Mouse (Mus musculus): ENCODE results near the gene Rhpn2. TPM values are rescaled to one million over a fixed set of nuclear protein-coding genes. Genes with fewer than 3 reads are reported as not detected.

Gene Rhpn2
- polyA plus RNA-seq, 1 experiment, result 7.5 TPM

DNA sequence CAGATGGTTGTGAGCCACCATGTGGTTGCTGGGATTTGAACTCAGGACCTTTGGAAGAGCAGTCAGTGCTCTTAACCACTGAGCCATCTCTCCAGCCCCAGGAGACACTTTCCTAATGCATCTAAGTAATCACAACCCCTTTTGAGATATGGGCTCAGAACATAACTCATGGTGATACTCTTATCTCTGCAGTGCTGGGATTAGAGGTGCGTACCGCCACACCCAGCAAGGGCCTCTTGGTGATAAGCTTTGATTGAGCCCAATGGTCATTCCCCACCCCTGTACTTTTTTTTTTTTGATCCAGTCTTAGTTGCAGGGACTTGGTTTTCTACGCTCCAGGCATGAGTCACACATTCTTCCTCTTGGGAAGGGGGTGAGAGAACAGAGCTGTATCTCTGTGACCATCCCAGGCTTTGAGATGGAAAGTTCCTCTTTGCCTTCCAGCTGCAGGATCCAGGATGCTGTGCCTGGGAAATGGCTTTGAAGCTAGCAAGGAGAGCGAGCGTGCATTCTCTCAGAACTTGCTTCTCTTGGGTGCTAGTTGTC, 10.9 kb downstream of the Rhpn2 start:
- no peak overlapping the region for H3K4me3 ChIP-seq (replicated peaks; ENCODE audit: extremely low read depth, low read depth, low read length)
- 82% methylated on average over 5 of the region's 5 CpGs for WGBS
- DNase-seq, result no peak
- H3K4me1 ChIP-seq (ENCODE audit: control insufficient read depth, insufficient read depth, low read length), result peaks cover 3% of the 10 kb centered on the region; the same call in 1 of the 2 replicates
- TF ChIP-seq POLR2A (IDR thresholded peaks at IDR 0.05; ENCODE audit: borderline replicate concordance, extremely low read depth, low read depth, low read length) (no peak), CTCF (IDR thresholded peaks at IDR 0.05; ENCODE audit: insufficient read depth, low read length) (no peak)

DNA sequence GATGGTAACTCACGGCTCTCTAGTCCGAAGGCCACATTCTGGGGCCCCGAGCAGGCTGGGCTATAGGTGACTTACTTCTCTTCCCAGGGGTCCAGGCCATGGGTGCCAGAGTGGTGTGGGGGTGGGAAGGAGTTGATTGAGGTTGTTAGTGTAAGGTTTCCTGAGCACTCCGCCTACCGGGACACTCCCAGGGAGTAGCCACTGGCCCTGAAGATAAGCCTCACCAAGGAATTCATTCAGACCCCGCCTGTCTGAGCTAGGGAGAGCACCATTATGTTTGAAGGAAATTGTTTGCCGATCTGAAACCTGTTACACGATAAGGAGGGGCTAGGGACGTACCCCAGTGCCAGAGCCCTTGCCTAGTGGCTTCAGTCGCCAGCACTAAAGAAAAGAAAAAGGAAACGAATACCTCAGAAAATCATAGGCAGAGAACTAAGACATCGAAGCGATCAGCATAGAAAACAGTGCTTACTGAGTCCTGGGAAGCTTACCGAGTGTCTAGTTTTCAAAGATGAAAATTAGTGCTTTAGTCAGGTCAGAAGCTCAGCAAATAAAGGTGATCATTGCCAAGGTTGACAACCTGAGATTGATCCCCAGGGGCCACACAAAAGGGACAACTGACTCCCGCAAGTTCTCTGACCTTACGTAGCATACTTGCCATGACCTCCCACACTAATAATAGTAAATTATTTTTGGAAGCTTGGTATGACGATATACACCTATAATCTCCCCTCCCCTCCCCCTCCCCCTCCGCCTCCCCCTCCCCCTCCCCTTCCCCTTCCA, 14.1 kb downstream of the Rhpn2 start:
- WGBS, result 46% methylated on average over 18 of the region's 18 CpGs
- no peak for DNase-seq
- no peak for TF ChIP-seq POLR2A (IDR thresholded peaks at IDR 0.05; ENCODE audit: borderline replicate concordance, extremely low read depth, low read depth, low read length)
- TF ChIP-seq CTCF (IDR thresholded peaks at IDR 0.05; ENCODE audit: insufficient read depth, low read length), result no peak
- Histone ChIP-seq H3K4me3 (replicated peaks; ENCODE audit: extremely low read depth, low read depth, low read length) (no peak overlapping the region), H3K4me1 (ENCODE audit: control insufficient read depth, insufficient read depth, low read length) (peaks cover 3% of the 10 kb centered on the region; the same call in 1 of the 2 replicates)

DNA sequence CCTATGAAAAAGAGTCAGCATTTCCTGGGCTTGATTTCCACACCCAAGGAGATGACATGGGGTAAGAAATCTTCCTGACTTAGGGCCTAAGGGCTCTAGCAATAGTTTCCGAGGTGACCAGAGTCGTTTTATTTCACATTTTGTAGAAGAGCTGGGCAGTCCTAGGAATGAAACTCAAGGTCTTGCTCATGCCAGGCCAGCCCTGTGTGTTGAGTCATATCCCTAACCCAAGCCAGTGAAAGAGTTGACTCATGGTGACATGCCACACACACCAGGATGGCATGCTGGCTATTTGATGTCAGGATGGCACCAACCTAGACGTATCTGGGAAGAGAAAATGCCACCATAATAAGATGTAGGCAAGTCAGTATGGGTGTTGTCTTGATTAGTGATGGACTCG, 15.1 kb downstream of the Rhpn2 start:
- WGBS, result 88% methylated on average over 4 of the region's 4 CpGs
- no peak for TF ChIP-seq CTCF (IDR thresholded peaks at IDR 0.05; ENCODE audit: insufficient read depth, low read length)
- no peak for TF ChIP-seq POLR2A (IDR thresholded peaks at IDR 0.05; ENCODE audit: borderline replicate concordance, extremely low read depth, low read depth, low read length)
- H3K4me3 ChIP-seq (replicated peaks; ENCODE audit: extremely low read depth, low read depth, low read length), result no peak overlapping the region
- no peak for DNase-seq
- peaks cover 3% of the 10 kb centered on the region; the same call in 1 of the 2 replicates for H3K4me1 ChIP-seq (ENCODE audit: control insufficient read depth, insufficient read depth, low read length)

DNA sequence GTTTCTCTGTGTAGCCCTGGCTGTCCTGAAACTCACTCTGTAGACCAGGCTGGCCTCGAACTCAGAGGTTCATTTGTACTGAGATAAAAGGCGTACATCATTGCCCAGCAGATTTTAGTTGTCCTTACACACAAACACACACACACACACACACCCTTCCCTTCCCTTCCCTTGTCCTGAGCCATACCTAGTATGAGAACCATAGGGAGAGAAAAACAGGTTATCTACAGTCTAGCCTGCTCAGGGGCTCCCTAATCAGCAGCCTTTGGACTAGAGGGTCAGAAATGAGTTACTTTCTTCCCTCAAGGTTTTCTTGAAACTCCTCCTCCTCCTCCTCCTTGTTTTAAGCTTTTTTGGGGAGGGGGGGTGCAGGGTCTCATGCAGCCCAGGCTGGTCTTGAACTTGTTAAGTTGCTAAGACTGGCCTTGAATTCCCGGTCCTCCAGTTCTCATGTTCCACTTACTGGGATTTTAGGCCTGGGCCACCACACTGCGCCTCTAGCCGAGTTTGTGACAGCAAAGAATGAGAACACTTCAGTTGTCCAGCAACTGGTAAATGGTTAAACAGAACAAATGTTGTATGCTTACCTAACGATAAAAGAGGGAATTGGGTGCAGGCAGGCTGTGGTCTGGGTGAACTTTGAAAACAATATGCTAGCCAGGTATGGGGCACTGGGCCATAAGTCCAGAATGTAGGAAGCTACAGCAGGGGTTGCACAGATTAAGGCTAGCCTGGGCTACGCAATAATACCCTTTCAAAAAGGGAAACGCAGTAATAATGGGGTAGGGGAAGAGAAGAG, 16.1 kb downstream of the Rhpn2 start:
- Histone ChIP-seq H3K4me3 (replicated peaks; ENCODE audit: extremely low read depth, low read depth, low read length) (no peak overlapping the region), H3K4me1 (ENCODE audit: control insufficient read depth, insufficient read depth, low read length) (peaks cover 3% of the 10 kb centered on the region; the same call in 1 of the 2 replicates)
- WGBS, result 80% methylated on average over 8 of the region's 8 CpGs
- no peak for DNase-seq
- no peak for TF ChIP-seq POLR2A (IDR thresholded peaks at IDR 0.05; ENCODE audit: borderline replicate concordance, extremely low read depth, low read depth, low read length)
- TF ChIP-seq CTCF (IDR thresholded peaks at IDR 0.05; ENCODE audit: insufficient read depth, low read length), result no peak

DNA sequence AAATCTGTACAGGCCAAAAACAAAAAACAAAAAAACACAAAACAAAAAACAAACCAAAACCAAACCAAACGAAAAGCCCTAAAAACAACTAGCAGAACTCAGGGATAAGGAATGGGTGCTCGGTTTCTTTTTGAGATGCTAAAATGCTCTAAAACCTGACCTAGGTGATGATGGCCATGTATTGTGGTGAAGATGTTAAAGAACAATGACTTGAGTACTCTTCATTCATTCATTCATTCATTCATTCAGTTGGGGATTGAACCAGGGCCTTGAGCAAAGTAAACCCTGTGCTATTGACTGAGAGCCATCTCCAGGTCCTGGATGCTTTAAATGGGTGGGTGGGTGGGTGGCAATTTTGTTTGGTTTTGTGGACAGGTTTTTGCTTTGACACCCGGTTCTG, 17.2 kb downstream of the Rhpn2 start:
- 87% methylated on average over 3 of the region's 3 CpGs for WGBS
- TF ChIP-seq POLR2A (IDR thresholded peaks at IDR 0.05; ENCODE audit: borderline replicate concordance, extremely low read depth, low read depth, low read length), result no peak
- no peak overlapping the region for H3K4me3 ChIP-seq (replicated peaks; ENCODE audit: extremely low read depth, low read depth, low read length)
- peaks cover 3% of the 10 kb centered on the region; the same call in 1 of the 2 replicates for H3K4me1 ChIP-seq (ENCODE audit: control insufficient read depth, insufficient read depth, low read length)
- DNase-seq, result no peak

DNA sequence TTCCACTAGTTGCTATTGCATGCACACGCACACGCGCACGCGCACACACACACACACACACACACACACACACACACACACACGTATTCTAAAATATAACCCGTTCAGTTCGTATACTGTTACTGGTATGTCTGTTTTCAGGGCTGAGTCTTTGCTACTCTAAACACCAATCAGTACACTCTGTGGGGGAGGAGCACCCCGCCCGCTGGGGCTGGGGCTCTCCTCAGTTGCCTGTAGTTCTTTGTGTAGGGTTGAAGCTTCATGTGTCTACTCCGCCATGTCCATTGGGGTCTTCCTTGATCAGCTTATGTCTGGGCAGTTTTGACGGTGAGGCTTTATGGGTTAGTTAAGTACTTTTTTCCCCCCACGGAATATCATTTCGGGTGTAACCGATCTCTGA, 19.3 kb downstream of the Rhpn2 start:
- no peak for TF ChIP-seq POLR2A (IDR thresholded peaks at IDR 0.05; ENCODE audit: borderline replicate concordance, extremely low read depth, low read depth, low read length)
- no peak for DNase-seq
- whole genome bisulfite sequencing, result 93% methylated on average over 15 of the region's 15 CpGs
- no peak overlapping the region for H3K4me3 ChIP-seq (replicated peaks; ENCODE audit: extremely low read depth, low read depth, low read length)
- no peaks in the 10 kb centered on the region for H3K4me1 ChIP-seq (ENCODE audit: control insufficient read depth, insufficient read depth, low read length)

DNA sequence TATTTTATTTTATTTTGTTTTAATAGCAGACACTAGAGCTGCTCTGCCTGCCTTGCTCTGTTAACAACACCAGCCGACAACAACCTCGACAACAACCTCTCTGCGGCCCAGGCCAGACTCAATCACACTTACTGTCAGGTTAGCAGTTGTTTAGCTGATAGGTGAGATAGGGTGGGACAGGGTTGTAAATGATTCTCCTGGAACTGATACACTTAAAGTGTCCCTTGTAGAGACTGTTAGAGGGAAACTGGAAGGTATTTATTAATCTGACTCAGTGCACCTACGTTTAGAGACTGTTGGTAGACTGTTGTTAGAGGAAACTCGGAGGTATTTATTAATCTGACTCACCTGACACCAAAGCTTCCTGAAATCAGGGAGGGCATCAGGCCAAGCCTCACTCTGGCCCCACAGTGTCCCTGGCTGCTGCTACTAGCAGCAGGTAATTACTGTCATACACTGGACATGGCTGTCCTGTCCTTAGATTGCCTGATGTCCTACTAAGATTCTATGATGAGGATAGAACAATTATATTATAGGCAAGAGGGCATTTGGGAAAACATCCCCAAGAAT, 21.4 kb downstream of the Rhpn2 start:
- H3K4me1 ChIP-seq (ENCODE audit: control insufficient read depth, insufficient read depth, low read length), result no peaks in the 10 kb centered on the region
- no peak for DNase-seq
- TF ChIP-seq POLR2A (IDR thresholded peaks at IDR 0.05; ENCODE audit: borderline replicate concordance, extremely low read depth, low read depth, low read length), result no peak
- TF ChIP-seq CTCF (IDR thresholded peaks at IDR 0.05; ENCODE audit: insufficient read depth, low read length), result no peak
- no peak overlapping the region for H3K4me3 ChIP-seq (replicated peaks; ENCODE audit: extremely low read depth, low read depth, low read length)
- 45% methylated on average over 5 of the region's 5 CpGs for WGBS

DNA sequence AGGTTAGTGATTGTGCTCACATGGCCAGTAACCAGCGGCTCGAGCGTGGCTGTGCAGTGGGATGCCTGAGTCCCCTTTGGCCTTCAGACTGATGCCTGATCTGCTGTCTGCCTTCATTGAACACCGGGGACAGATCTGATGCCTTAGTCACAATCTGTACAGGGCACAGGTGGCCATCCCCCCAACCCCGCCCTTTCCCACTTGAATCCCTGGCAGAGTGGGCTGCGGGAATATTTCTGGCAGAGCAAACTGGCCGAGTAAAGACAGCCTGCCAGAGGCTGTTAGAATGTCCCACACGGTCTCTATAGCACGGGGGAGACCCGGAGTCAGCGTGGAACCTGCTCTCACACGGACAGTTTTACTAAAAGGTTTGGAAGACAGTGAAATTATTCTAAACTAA, 23.7 kb downstream of the Rhpn2 start:
- TF ChIP-seq POLR2A (IDR thresholded peaks at IDR 0.05; ENCODE audit: borderline replicate concordance, extremely low read depth, low read depth, low read length), result no peak
- no peak for TF ChIP-seq CTCF (IDR thresholded peaks at IDR 0.05; ENCODE audit: insufficient read depth, low read length)
- 77% methylated on average over 12 of the region's 12 CpGs for WGBS
- H3K4me1 ChIP-seq (ENCODE audit: control insufficient read depth, insufficient read depth, low read length), result no peaks in the 10 kb centered on the region
- H3K4me3 ChIP-seq (replicated peaks; ENCODE audit: extremely low read depth, low read depth, low read length), result no peak overlapping the region
- no peak for DNase-seq

DNA sequence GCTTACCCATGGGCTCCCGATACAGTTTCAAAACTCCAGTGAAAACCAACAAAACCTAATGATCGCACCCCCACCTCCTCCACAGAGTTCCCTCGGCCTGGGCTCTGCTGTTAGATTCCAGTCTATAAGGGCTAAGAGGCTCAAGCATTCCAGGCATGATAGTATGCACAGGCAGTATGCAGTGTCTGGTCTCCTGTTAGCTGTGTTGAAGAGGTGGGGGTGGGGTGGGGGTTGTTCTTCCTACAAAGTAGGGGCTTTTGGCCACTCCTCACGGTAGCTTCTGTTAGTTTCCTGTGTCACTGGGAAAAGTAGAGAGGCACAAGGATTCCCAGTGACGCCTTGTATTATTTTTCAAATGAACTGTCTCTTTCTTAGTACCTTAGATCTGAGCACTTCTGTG, 28.3 kb downstream of the Rhpn2 start:
- no peaks in the 10 kb centered on the region for H3K4me1 ChIP-seq (ENCODE audit: control insufficient read depth, insufficient read depth, low read length)
- DNase-seq, result no peak
- H3K4me3 ChIP-seq (replicated peaks; ENCODE audit: extremely low read depth, low read depth, low read length), result no peak overlapping the region
- no peak for TF ChIP-seq CTCF (IDR thresholded peaks at IDR 0.05; ENCODE audit: insufficient read depth, low read length)
- TF ChIP-seq POLR2A (IDR thresholded peaks at IDR 0.05; ENCODE audit: borderline replicate concordance, extremely low read depth, low read depth, low read length), result no peak
- WGBS, result 63% methylated on average over 5 of the region's 5 CpGs
